Mouse (Mus musculus): ENCODE measurements around the gene Sgpp2.

Sgpp2 gene

DNA sequence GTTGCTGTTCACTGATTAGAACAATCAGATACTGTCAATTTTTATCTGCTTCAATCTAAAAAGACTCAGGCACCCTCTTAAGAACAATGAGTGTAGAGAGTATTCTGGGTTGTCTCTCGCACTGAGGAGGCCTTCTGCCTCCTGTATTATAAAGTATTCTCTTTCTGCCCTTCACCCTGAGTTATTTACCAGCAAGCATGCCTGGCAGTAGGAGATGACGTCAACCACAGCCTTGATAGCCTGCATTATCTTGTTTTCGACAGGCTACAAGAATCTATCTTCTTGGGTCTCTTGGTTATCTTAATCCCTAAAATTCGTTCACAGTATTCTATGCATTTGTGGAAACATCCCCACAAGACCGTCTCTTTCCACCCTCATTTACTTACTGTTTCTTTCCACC, 29.8 kb downstream of the Sgpp2 start:
- no peak for DNase-seq

DNA sequence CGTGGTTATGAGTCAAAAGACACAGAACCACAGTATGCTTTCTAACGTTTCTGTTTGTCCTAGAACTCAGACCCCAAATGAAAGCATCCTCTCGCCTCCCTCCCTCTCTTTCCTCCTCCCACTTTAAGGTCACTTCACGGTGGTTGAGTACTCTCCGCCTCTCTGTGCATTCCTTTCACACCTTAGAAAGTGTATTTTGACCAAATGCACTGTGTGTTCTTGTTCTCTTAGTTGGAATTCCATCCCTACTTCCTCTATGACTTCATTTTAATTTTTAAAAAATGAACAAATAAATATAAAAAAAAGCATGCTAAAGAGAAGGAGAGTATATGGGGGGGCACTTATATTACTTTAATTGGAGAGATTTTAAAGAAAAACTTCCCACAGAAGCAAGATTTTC, 30.4 kb downstream of the Sgpp2 start:
- DNase-seq, result no peak

DNA sequence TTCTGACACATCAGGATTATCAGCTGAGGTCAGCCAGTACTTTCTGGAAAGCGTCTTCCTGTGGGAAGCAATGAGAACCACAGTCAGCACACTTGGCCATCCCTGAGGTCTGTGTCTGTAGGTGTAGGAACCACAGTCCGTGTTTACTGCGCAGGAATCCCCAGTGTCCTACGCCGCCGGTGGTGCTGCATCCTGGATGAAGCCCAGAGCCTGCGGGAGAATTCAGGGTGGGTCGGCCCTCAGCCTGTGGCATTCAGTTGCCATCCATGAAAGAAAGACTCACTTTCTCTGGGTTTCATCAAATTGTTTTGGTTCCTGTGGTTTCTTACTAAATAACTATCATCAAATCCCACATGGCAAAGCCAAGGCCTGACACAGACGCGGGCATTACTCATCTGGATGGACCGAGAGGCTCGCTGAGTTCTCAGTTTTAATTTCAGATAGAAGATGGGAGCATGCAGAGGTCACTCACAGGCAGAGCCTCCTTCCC, 37.2 kb downstream of the Sgpp2 start:
- no peak for DNase-seq

- DNase-seq, result no peak
Observed at GRCm38 (mm10) chr1:78349219-78349618, 39.1 kb downstream of the Sgpp2 start.

DNA sequence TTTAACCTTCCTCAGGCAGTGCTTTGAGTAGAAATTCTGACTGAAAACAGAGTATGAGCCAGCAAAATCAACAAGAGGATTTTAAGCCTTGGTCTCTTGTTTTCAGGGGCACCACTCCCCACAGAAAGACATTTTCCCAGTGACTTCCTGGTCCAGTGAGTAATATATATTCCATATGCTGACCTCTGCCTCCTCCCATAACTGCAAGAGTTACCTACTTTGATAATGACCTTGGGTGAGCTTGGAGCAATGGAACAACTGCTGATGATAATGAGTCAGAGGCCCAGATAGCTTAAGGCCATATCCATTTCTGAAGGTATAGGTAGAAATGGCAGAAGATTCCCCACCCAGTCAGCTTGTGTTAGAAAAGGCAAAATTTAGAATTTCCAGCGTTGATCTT, 43.1 kb downstream of the Sgpp2 start:
- no peak for DNase-seq

DNA sequence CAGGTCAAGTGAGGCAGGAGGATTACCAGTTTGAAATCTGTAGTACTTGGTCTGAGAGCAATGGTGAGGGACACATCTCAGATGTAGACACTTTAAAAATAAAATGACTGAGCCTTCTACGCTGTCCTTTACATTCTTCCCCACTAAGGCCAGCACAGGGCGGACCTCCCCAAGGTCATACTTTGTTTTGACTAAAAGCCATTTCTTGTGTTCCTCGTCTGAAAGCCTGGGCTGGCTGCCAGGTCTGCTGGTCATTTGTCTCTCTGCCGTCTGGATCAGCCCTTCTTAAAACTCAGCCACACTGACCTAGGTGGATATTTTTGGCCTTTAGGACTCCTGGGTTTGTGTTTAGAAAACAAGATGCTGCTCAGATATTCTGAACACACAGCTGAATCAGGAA, 45.0 kb downstream of the Sgpp2 start:
- DNase-seq, result peak; percentile 71

- DNase-seq, result no peak
Observed at GRCm38 (mm10) chr1:78357415-78357814, 47.3 kb downstream of the Sgpp2 start.

DNA sequence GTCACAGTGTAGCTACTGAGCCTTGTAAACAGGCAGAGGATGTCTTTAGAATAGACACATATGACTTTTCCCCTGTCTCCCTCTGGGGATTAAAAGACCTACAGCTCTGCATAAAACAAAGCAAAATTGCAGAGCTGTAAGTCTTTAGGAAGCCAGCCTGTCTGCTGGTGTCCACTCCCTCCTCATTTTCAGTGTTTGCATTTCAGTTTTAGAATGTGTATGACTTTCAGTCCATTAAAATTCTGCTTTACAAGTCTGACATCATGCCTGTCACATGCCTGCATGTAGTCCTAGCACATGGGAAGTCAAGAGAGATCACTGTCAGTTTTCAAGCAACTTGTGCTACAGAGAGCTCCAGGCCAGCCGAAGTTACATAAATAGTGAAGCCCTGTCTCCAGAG, 47.7 kb downstream of the Sgpp2 start:
- DNase-seq, result no peak

DNA sequence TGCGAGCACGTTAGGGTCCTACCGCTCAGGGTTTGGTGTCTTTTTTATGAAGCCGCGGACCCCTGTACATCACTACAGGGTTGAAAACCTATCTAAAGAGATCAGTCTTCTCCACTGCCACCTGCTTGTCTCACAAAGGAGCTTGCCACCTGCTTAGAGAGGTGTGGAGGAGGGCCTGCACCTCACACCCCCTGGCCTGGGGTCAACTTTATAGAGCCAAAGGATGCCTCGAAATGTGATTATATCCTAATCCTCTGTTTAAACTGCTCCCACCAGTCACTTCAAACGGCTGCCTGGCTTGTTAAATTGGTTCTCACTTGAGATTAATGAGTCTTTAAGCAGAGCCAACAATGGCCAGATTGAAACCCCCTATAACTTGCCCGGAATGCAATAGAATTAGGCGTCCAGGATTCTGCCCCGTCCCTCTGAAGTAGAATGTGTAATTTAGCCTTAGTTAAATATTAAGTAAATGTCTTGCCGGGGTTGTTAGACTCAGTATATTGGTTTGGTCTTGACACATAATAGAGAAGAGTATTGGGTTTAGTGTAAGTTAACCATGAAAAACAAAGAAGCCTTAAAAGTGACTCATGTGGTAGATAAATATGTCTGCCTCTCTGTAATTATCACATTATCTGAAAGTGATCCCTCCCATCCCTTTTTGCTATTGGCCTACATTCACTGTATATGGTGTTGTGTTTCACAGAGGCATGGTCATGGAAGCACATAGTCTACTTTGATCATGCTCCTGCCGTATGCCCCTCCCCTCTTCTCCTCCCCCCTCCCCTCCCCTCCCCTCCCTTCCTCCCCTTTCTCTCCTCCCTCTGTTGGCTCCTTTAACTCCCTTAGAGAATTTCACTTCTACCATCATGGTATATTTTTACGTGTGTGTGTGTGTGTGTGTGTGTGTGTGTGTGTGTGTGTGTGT, 54.1 kb downstream of the Sgpp2 start:
- DNase-seq, result no peak

DNA sequence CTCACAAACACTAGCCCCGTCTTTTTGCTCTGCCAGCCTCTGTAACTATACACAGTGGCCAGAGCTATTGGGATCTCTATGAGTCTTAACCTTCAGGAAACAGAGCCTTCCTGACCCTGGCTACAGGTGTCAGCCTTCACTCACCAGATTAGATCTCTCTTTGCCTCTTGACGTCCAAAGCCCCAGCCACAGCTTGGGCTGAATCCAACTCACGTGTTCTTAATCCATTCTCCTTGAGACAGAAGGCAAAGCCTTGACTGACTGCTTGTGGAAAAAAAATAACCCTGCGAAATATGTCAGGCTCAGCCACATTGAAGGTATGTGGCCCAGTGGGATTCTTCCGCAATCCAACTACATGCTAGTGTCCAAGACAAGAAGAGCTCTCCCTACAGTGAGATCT, 57.7 kb downstream of the Sgpp2 start:
- peak; percentile 51 for DNase-seq

- no peak for DNase-seq
Observed at GRCm38 (mm10) chr1:78370121-78370520, 60.0 kb downstream of the Sgpp2 start.

DNA sequence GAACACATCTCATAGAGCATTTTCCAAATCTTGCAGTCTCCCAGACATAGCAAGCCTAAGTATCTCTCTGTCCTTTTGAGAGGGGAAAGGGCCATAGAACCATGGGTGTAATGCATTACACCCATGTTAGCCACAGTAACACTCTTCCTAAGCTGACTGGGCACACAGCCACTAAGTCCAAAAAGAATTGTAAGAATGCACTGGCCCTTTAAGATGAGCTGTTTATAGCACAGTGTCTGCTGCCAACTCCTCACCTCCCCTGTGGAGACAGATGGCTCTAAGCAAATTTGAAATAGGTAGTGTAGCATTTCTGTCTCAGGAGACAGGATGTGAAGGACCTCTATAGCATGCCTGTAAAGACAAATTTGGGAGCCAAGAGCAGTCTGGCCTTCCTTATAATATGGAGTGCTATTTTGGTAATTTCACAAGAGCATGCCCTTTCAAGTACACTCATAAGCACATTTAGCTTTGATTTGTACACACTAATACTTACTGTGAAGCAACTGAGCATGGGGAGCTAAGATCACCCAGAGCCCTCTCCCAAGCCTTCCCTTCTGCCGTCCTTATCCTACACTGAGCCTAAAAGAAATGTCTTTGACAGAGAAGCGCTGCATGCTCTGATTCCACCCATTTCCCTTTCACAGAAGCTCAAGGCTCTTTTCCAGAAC, 61.6 kb downstream of the Sgpp2 start:
- DNase-seq, result peak; percentile 35

- no peak for DNase-seq
Observed at GRCm38 (mm10) chr1:78372316-78372715, 62.2 kb downstream of the Sgpp2 start.

GRCm38 (mm10) chr1:78373836-78374235, 63.7 kb downstream of the Sgpp2 start:
- DNase-seq, result no peak

- no peak for DNase-seq
Observed at GRCm38 (mm10) chr1:78375058-78375457, 64.9 kb downstream of the Sgpp2 start.

DNA sequence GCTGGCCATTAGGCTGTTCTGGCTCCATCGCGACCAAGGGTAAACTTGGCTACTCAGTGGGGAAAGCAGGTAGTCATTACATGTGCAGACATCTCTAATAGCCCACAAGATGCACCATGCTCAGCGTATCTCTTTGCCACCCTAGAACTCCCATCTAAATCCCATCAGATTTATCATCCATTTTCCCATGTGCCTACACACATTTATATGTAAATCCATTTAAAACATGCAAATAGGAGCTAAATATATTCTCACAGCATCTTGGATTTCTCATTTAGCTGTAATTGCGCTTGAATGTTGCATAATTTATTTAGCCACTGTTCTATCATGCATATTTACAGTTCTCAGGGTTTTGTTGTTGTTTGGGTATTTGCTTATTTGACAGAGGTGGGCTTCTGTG, 70.8 kb downstream of the Sgpp2 start:
- no peak for DNase-seq

- DNase-seq, result no peak
Observed at GRCm38 (mm10) chr1:78387854-78388253, 77.7 kb downstream of the Sgpp2 start.

GRCm38 (mm10) chr1:78388848-78389247, 78.7 kb downstream of the Sgpp2 start:
- no peak for DNase-seq

GRCm38 (mm10) chr1:78395191-78395735, 85.1 kb downstream of the Sgpp2 start:
- no peak for DNase-seq

DNA sequence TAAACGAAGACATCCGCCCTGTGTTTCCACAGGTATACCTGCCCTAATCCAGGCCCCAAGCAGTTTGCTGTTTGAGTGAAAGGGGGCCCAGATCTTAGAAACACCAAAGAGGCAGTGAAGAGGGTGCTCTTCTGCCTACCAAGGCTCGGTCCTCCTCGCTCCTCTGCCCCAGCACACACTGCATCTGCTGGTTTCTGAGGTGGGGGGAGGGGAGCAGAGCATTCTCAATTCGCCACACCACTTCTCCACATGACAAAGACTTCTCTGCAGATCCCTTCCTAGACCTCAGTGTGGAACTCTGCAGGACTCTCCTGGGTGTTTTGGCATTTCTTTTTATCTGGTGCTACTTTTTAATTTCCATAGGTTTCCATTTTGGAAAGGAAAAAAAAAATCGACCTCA, 85.6 kb downstream of the Sgpp2 start:
- DNase-seq, result no peak

- DNase-seq, result no peak
Observed at GRCm38 (mm10) chr1:78396320-78396913, 86.3 kb downstream of the Sgpp2 start.

DNA sequence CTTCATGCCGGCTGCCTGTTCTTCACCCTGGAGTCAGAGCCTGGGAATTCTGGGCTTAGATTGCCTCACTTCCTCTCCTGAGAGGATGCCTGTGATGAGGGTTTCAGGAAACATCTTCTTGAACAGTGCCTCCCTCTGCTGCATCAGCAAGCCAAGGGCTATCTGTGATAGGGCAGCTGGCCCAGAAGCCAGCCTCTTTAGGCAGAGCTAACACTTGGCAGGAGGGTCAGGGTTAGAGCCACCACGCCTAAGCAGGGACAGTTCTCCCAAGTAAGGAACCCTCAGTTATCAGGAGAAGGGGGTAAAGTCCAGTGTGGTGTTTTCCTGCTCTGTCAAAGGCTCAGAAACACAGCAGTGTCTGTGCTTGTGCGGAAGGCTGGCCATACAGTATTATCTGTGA, 89.6 kb downstream of the Sgpp2 start:
- no peak for DNase-seq

DNA sequence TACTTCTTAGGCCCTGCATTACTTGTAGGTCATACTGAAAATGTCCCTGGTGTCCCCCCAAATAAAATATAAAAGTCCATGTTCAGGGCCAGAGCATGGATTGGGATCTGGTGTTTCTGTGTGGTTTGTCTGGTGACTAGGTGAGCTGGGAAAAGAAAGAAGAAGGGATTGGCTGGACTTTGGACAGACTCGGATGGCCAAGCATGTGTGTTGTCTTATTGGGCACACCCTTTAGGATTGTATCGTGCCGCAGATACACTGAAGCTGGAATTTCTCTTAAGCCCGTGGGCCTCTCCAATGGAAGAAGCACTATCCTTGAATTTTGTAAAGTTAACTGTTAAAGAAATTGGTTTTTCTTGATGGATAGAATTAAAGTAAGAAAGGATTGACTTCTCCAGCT, 91.3 kb downstream of the Sgpp2 start:
- no peak for DNase-seq

All from lung, postnatal 36 days (tissue).